Mouse (Mus musculus): ENCODE results near the gene Dpf2. TPM values are rescaled to one million over a fixed set of nuclear protein-coding genes. Genes with fewer than 3 reads are reported as not detected.

The Dpf2 gene
- 104 and 124 TPM in 2 replicates for polyA plus RNA-seq (2012; rRNA removed)

DNA sequence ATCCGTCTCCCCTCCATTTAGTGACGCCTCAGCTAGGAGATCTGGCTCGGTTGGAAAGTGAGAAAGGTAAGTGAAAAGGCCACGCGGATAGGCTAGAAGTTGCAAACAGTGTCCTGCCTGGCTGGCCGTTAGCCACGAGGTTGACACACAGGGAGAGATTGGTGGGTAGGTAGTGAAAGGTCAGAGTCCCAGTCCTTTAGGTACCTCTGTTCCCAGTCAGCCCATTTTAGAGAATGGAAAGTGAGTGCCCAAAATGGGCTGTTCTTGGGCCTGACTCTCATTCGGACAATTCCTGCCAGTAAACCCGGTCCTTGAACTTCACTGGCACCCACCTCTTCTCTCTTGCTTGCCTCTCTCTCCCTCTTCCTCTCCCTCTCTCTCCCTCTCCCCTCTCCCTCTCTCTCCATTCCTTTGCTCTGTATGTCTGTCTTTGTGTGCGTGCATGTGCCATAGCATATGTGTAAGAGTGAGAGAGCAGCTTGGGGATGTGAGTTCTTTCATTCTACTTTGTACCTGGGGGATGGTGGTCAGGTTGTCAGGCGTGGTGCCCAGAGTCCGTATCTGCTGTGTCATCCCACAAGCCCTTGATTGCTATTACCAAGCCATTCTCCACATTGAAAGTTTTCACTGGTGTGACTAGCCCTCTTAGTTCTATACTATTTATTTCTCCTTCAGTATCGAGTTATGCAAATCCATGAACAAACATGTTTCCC lies at the start of gene Dpf2:
TSS of gene Dpf2 (minus strand) at position 4 of the 713 bp plus-strand sequence.

GRCm38 (mm10) chr19:5924713-5925093 lies 11.9 kb upstream of the Dpf2 start, which contains the start of gene Cdc42ep2:
Gene Cdc42ep2, minus strand, starts transcription at chr19:5924816.

DNA sequence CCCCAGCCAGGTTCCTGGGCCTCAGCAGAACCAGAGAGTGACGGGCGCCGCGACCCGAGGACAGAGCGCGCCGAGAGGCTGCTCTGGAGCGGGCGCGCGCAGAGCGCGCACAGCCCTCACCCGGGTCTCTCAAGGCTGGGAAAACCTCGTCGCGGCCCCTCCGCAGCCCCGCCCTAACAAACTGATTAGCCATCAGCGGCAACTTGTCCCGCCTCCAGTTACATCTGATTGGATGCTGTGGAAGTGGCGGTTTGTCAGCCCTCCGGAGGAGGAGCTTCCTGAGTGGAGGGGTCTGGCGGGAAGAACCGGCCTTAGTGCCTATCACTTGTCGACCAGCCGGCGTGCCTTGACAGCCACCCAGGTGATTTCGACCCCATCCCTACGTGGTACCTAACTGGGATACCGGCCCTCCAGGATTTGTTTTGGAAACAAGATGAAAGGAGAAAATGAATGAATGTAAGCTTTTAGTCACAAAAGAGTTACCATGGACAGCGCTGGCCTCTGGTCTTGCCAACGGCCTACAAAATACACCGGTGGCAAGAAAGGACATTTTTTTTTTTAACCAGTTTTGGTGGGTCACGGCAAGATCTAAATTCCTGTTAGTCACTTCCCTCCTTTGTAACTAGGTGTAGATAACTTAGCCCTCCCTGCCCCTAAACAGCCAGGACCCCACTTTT lies 18.7 kb downstream of the Dpf2 start, which contains the start of gene Tigd3:
TSS of gene Tigd3 (minus strand) at position 148 of the 677 bp plus-strand sequence.

DNA sequence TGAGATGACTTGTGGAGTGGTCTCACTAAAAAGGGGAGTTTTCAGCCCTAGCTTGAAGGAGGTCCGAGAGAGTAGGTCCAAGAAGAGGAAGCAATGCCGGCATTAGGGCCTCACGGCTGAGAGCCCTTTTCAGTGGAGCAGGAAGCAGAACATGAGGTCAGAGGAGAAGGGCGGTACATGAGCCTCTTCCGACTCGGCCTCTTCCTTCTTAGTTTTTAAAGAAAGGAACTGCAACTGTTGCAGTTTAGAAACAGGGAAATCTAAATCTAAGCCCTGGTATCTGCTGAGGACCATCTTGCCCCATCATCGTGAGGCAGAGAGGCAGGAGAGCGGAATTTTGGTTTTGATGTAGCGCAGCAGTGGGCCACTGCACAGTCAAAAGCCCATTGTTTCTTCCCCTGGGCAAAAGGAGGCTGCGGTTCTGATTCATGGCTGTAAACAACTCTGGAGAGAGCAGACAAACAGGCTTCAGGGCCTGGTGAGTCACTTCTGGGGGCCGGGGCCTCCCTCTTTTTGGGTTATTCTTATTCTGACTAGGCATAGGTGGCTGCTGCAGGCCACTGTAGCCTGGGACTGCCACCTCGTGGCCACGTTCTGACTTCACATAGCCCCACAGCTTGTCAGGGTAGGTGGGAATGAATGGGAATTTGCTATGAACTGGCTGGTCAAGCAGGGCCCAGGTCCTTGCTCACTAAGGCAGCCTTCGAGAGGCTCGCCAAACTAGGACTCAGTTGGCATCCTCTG lies 35.0 kb downstream of the Dpf2 start, which contains the start of gene Slc25a45:
TSS of gene Slc25a45 (plus strand) at position 191 of the 744 bp plus-strand sequence.

DNA sequence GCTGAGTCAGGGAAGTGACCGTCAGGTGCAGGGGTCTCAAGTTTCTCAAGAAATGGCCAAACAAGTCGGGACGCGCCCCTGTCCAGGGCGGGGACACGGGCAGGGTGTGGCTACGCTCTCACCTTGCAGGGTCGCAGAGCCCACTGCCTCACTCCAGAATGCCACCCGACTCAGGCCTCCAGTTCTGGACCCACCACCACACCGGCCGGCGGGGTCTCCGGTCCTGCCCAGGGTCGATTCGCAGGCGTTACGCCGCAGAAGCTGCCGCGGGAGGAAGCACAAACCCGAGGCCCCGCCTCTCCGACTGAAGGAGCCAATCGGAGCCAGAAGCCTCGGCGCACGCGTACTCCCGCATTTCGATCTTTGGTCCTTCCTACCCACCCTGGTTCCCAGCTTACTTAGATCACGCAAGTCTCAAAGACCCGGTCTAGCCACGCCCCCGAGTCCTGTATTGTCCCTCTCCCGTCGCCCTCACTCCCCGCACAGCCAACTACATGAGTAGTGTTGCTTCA lies 37.8 kb downstream of the Dpf2 start, which contains the start of gene Frmd8:
TSS of gene Frmd8 (minus strand) at position 306 of the 512 bp plus-strand sequence.

Other genes with a start within 250 kb of the Dpf2 start
- gene Sipa1, start 249.3 kb downstream of the Dpf2 start, polyA plus RNA-seq (2012; rRNA removed): 110 and 149 TPM in 2 replicates
- gene Map3k11, start 224.3 kb downstream of the Dpf2 start, polyA plus RNA-seq (2012; rRNA removed): 89.5 and 98.2 TPM in 2 replicates
- gene Pcnx3, start 224.1 kb downstream of the Dpf2 start, polyA plus RNA-seq (2012; rRNA removed): 260 and 276 TPM in 2 replicates
- 1.7 and 2.6 TPM in 2 replicates for gene Kcnk7, start 208.6 kb downstream of the Dpf2 start, polyA plus RNA-seq (2012; rRNA removed)
- 69.0 and 78.6 TPM in 2 replicates for gene Ehbp1l1, start 186.7 kb downstream of the Dpf2 start, polyA plus RNA-seq (2012; rRNA removed)
- gene Fam89b, start 183.4 kb downstream of the Dpf2 start, polyA plus RNA-seq (2012; rRNA removed): 391 and 451 TPM in 2 replicates
- gene Ltbp3, start 172.1 kb downstream of the Dpf2 start, polyA plus RNA-seq (2012; rRNA removed): 509 and 535 TPM in 2 replicates
- gene Scyl1, start 141.6 kb downstream of the Dpf2 start, polyA plus RNA-seq (2012; rRNA removed): 143 and 154 TPM in 2 replicates
- 28.5 and 32.7 TPM in 2 replicates for gene Frmd8, start 37.7 kb downstream of the Dpf2 start, polyA plus RNA-seq (2012; rRNA removed)
- 16.3 and 25.9 TPM in 2 replicates for gene Slc25a45, start 35.2 kb downstream of the Dpf2 start, polyA plus RNA-seq (2012; rRNA removed)
- 0.72 and 0.84 TPM in 2 replicates for gene Tigd3, start 18.9 kb downstream of the Dpf2 start, polyA plus RNA-seq (2012; rRNA removed)
- gene Cdc42ep2, start 11.8 kb upstream of the Dpf2 start, polyA plus RNA-seq (2012; rRNA removed): 8.6 and 9.2 TPM in 2 replicates
- 29.1 and 51.7 TPM in 2 replicates for gene Pola2, start 51.2 kb upstream of the Dpf2 start, polyA plus RNA-seq (2012; rRNA removed)
- gene Slc22a20, start 73.1 kb upstream of the Dpf2 start, polyA plus RNA-seq (2012; rRNA removed): not detected in 2 replicates
- 43.3 and 43.5 TPM in 2 replicates for gene Capn1, start 102.9 kb upstream of the Dpf2 start, polyA plus RNA-seq (2012; rRNA removed)
- 67.4 and 71.4 TPM in 2 replicates for gene Syvn1, start 133.6 kb upstream of the Dpf2 start, polyA plus RNA-seq (2012; rRNA removed)
- 18.5 and 22.7 TPM in 2 replicates for gene Mrpl49, start 144.8 kb upstream of the Dpf2 start, polyA plus RNA-seq (2012; rRNA removed)
- 2,067 and 2,719 TPM in 2 replicates for gene Fau, start 144.8 kb upstream of the Dpf2 start, polyA plus RNA-seq (2012; rRNA removed)
- gene Znhit2, start 148.2 kb upstream of the Dpf2 start, polyA plus RNA-seq (2012; rRNA removed): 98.8 and 129 TPM in 2 replicates
- gene Tm7sf2, start 155.4 kb upstream of the Dpf2 start, polyA plus RNA-seq (2012; rRNA removed): 64.3 and 73.1 TPM in 2 replicates
- 102 and 114 TPM in 2 replicates for gene Vps51, start 164.2 kb upstream of the Dpf2 start, polyA plus RNA-seq (2012; rRNA removed)
- gene Tmem262, start 167.0 kb upstream of the Dpf2 start, polyA plus RNA-seq (2012; rRNA removed): not detected in 2 replicates
- gene Gm28374, start 169.2 kb upstream of the Dpf2 start, polyA plus RNA-seq (2012; rRNA removed): 0.52 and 0.77 TPM in 2 replicates
- gene Zfpl1, start 171.9 kb upstream of the Dpf2 start, polyA plus RNA-seq (2012; rRNA removed): 107 and 147 TPM in 2 replicates
- 5.0 and 7.6 TPM in 2 replicates for gene Cdca5, start 172.0 kb upstream of the Dpf2 start, polyA plus RNA-seq (2012; rRNA removed)
- gene AC131692.1, start 181.4 kb upstream of the Dpf2 start, polyA plus RNA-seq (2012; rRNA removed): not detected in 2 replicates
- 0.57 and 0.89 TPM in 2 replicates for gene Naaladl1, start 192.8 kb upstream of the Dpf2 start, polyA plus RNA-seq (2012; rRNA removed)
- 95.3 and 147 TPM in 2 replicates for gene Sac3d1, start 205.6 kb upstream of the Dpf2 start, polyA plus RNA-seq (2012; rRNA removed)
- gene Snx15, start 215.3 kb upstream of the Dpf2 start, polyA plus RNA-seq (2012; rRNA removed): 30.1 and 33.9 TPM in 2 replicates
- gene Batf2, start 228.0 kb upstream of the Dpf2 start, polyA plus RNA-seq (2012; rRNA removed): 5.3 and 8.6 TPM in 2 replicates
- 157 and 174 TPM in 2 replicates for gene Arl2, start 228.5 kb upstream of the Dpf2 start, polyA plus RNA-seq (2012; rRNA removed)